Mouse (Mus musculus) kidney, adult 2 months (tissue): ENCODE results near the gene Rad51b. TPM values are rescaled to one million over a fixed set of nuclear protein-coding genes. Genes with fewer than 3 reads are reported as not detected.
A peak's percentile ranks its signal among the peaks of the same experiment; 100 is the strongest.

Experiments used
- DNase-seq: peaks from one replicate; pipeline ENCODE4 v3.0.0; 2021
- H3K27ac ChIP-seq: fragments of 200-500 bp; 2 replicates; pipeline ENCODE4 v1.5.1; 2012; ENCODE audit warnings: low read depth, low read length, control low read depth, inconsistent platforms; ENCODE audit not compliant: insufficient read depth
- H3K27me3 ChIP-seq: fragments of 200-500 bp; replicated peaks from 2 replicates; pipeline ENCODE4 v1.6.1; 2012; ENCODE audit warnings: mild to moderate bottlenecking, moderate library complexity, low read length, inconsistent platforms; ENCODE audit not compliant: control insufficient read depth, insufficient read depth
- H3K36me3 ChIP-seq: fragments of 200-500 bp; 2 replicates; pipeline ENCODE4 v1.6.1; 2012; ENCODE audit warnings: mild to moderate bottlenecking, moderate library complexity, low read length, inconsistent platforms; ENCODE audit not compliant: control insufficient read depth, insufficient read depth
- H3K4me1 ChIP-seq: fragments of 200-500 bp; 2 replicates; pipeline ENCODE4 v1.6.1; 2011; ENCODE audit warnings: low read length; ENCODE audit not compliant: control insufficient read depth, insufficient read depth
- H3K4me3 ChIP-seq: fragments of 200-500 bp; 2 replicates; pipeline ENCODE4 v1.5.1; 2011; ENCODE audit warnings: mild to moderate bottlenecking, low read depth, low read length, control low read depth; ENCODE audit not compliant: insufficient read depth
- CTCF ChIP-seq: fragments of 200-500 bp; conservative IDR thresholded peaks from 2 replicates; pipeline ENCODE4 v1.5.1; 2011; ENCODE audit warnings: low read depth, mild to moderate bottlenecking, control low read depth, low read length, moderate library complexity, mixed read lengths; ENCODE audit not compliant: insufficient read depth, insufficient read length
- POLR2A ChIP-seq: fragments of 200-500 bp; IDR thresholded peaks from one replicate; pipeline ENCODE4 v1.6.1; 2011; ENCODE audit warnings: low read depth, low read length, control low read depth
- WGBS: fragments of 180-500 bp; shearing (Covaris S2); methylation state at CpG from one replicate; pipeline ENCODE4 v1.1.7; 2018; 5-methylcytosine and 5-hydroxymethylcytosine counted together
- polyA plus RNA-seq: library from polyadenylated mRNA; depleted of rRNA; stranded (reverse); fragments of >200 nt; gene quantifications from 2 replicates; pipeline ENCODE4 v1.2.3, GENCODE M21; 2012

The Rad51b gene
- polyA plus RNA-seq, 1 experiment = 0.14 TPM

GRCm38 (mm10) chr12:79843002-79843401, 545.9 kb downstream of the Rad51b start:
- no peak overlapping the region for H3K27ac ChIP-seq
- no peaks in the 10 kb centered on the region for H3K4me1 ChIP-seq
- 72% methylated on average over 11 of the region's 11 CpGs for WGBS
- DNase-seq = no peak
- TF ChIP-seq CTCF = no peak
- no peak for TF ChIP-seq POLR2A
- H3K4me3 ChIP-seq = no peak overlapping the region
- H3K27me3 ChIP-seq = no peaks in the 10 kb centered on the region
- H3K36me3 ChIP-seq = no peaks in the 10 kb centered on the region

DNA sequence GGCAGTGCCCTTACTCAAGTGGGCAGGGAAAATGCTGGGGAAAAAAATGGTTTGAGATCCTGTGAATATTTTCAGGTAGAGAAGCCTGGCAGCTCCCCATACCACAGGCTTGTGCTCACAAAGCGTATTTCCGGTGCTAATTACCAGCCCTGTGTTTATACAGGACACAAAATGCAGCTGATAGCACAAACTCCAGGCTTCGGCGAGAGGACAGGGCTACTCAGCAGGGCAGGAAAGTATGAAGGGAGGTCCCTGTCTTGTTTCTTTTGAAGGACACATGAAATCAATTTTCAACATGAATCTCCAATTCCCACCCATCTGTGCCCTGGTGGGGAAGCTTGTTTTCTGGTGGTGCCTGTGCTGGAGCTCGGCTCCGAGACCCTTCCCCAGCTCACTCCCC, 546.4 kb downstream of the Rad51b start:
- no peaks in the 10 kb centered on the region for H3K36me3 ChIP-seq
- WGBS = 53% methylated on average over 6 of the region's 6 CpGs
- no peak for TF ChIP-seq POLR2A
- TF ChIP-seq CTCF = no peak
- DNase-seq = no peak
- H3K4me3 ChIP-seq = no peak overlapping the region
- H3K27me3 ChIP-seq = no peaks in the 10 kb centered on the region
- no peaks in the 10 kb centered on the region for H3K4me1 ChIP-seq
- H3K27ac ChIP-seq = no peak overlapping the region

DNA sequence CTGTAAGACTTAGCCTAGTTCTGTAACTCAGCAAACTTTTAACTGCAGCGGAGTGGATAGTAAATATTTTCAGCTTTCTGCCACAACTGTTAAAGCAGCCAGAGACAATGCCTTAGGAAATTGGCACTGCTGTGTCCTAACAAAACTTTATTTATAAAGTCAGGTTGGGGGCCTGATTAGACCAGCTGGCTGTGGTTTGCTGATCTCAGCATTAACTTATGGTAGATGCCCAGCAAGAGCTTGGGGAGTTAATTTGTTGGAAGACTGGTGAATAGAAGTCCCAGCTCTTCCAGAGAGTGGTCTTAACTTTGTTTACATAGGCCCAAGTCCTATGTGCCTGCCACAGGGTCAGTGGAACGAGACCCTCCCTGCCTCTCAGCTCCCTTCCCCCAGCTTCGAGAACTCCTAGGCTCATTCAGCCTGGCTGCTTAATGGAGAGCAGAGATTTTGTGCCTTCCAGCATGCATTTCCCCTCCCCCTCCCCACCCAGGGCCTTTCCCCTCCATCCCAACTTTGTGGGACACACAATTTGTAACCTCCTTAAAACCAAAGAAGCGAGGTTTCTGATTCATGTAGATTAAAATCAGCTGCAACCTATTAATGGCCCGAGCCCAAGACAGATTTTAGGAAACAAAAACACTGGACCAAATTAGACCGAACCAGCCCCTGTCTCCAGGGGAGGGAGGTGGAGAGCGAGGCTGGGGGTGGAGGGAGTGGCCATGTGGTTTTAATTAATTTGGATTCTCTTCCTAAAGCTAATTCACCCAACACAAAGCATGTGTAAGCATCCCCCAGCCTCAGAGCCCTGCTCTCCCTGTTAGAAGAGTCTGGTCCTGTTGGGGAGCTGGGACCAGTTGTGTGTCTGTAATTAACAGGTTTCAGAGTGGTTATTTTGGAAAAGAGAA, 549.4 kb downstream of the Rad51b start:
- Histone ChIP-seq H3K4me3 (no peak overlapping the region), H3K27ac (no peak overlapping the region), H3K4me1 (no peaks in the 10 kb centered on the region), H3K36me3 (no peaks in the 10 kb centered on the region), H3K27me3 (no peaks in the 10 kb centered on the region)
- WGBS = 75% methylated on average over 7 of the region's 7 CpGs
- no peak for DNase-seq
- no peak for TF ChIP-seq CTCF
- no peak for TF ChIP-seq POLR2A

GRCm38 (mm10) chr12:79848539-79848938, 551.5 kb downstream of the Rad51b start:
- no peak for TF ChIP-seq POLR2A
- TF ChIP-seq CTCF = no peak
- no peaks in the 10 kb centered on the region for H3K27me3 ChIP-seq

DNA sequence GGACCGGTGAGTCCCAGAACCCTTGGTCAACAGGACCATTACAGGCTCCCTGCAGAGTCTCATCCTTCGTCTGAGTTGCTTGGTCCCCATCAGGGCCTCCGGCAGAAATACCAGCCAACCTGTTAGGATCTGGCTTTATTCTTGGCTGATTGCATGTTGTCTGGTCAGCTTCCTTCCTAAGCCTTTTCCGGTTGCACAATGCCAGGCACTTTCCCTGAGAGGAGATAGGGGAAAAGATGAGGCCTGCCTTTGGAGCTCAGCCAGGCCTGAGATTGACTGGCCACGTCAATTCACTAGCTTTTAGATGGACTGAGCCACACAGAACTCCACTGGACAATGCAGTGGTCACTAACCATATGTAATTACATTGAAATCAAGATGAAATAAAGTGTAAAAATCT, 552.9 kb downstream of the Rad51b start:
- DNase-seq = peak; percentile 65
- 81% methylated on average over 5 of the region's 5 CpGs for WGBS
- no peaks in the 10 kb centered on the region for H3K4me1 ChIP-seq

More at GRCm38 (mm10) chr12:79848539-79848938, 551.5 kb downstream of the Rad51b start:
- no peak for DNase-seq
- 63% methylated on average over 13 of the region's 13 CpGs for WGBS
- Histone ChIP-seq H3K4me3 (no peak overlapping the region), H3K4me1 (no peaks in the 10 kb centered on the region), H3K36me3 (no peaks in the 10 kb centered on the region), H3K27ac (no peak overlapping the region)

DNA sequence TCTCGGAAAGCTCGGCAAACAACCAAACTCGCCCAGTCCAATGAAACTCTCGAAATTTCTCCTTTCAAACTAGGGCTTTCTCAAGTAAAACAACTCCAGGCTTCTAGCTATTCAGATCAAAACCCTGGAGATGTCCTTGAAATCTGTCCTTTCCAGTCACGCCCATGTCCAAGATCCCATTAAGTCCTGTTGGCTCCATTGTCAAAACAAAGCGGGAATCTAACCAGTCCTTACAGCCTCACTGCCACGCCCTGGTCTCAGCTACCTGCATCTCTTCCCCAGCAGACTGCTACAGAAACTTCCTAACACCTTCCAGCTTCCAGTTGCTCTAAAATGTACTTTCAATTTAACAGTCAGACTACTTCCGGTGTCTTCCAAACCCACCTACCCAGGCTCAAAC, 554.8 kb downstream of the Rad51b start:
- no peaks in the 10 kb centered on the region for H3K27me3 ChIP-seq
- H3K4me1 ChIP-seq = 0 out of 2 replicates have a peak, but pooled peaks cover 2% of the 10 kb centered on the region
- WGBS = 95% methylated on average over 8 of the region's 8 CpGs
- H3K4me3 ChIP-seq = no peak overlapping the region
- no peak for DNase-seq
- H3K36me3 ChIP-seq = no peaks in the 10 kb centered on the region
- TF ChIP-seq CTCF (no peak), POLR2A (no peak)
- H3K27ac ChIP-seq = no peak overlapping the region

More for the DNA sequence above, 552.9 kb downstream of the Rad51b start:
- no peaks in the 10 kb centered on the region for H3K36me3 ChIP-seq
- no peak overlapping the region for H3K27ac ChIP-seq
- H3K4me3 ChIP-seq = no peak overlapping the region
- no peaks in the 10 kb centered on the region for H3K27me3 ChIP-seq
- no peak for TF ChIP-seq CTCF
- no peak for TF ChIP-seq POLR2A

GRCm38 (mm10) chr12:79852606-79853005, 555.5 kb downstream of the Rad51b start:
- Histone ChIP-seq H3K4me3 (no peak overlapping the region), H3K36me3 (no peaks in the 10 kb centered on the region), H3K4me1 (0 out of 2 replicates have a peak, but pooled peaks cover 3% of the 10 kb centered on the region), H3K27me3 (no peaks in the 10 kb centered on the region), H3K27ac (no peak overlapping the region)
- DNase-seq = no peak
- WGBS = over 99% methylated on average over 4 of the region's 4 CpGs
- no peak for TF ChIP-seq CTCF
- TF ChIP-seq POLR2A = no peak
